Mouse (Mus musculus): ENCODE measurements around the gene Bex3. TPM values are rescaled to one million over a fixed set of nuclear protein-coding genes. Genes with fewer than 3 reads are reported as not detected.

The Bex3 gene
- polyA plus RNA-seq, 1 experiment = 90.1 TPM

- no peak for DNase-seq (ENCODE audit: low spot score)
Measured at GRCm38 (mm10) chrX:136313792-136314564, 43.9 kb downstream of the Bex3 start.

DNA sequence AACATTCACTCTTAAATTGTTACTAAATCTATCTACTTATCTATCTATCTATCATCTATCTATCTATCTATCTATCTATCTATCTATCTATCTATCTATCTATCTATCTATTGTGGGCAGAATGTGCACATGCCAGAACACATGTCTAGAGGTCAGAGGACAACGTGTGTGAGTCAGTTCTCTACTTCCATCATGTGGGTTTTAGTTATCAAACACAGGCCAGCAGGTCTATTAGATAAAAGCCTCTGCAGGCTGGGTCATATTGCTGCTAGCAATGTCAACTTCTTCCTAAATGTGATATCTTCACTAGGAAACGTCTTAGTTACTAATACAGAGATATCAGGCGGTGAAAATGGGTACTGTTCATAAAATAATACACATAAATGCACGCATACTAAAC lies 49.9 kb downstream of the Bex3 start:
- DNase-seq (ENCODE audit: low spot score) = no peak

Other genes starting within 250 kb of the Bex3 start
- 0.99 and 1.3 TPM in 2 replicates for gene Arxes1, start 236.9 kb upstream of the Bex3 start, polyA plus RNA-seq (2012; rRNA removed)
- 1.2 and 1.4 TPM in 2 replicates for gene Bex2, start 202.0 kb upstream of the Bex3 start, polyA plus RNA-seq (2012; rRNA removed)
- gene Nxf3, start 185.0 kb upstream of the Bex3 start, polyA plus RNA-seq (2012; rRNA removed) = 0.04 and 0.08 TPM in 2 replicates
- gene Bex4, start 131.3 kb upstream of the Bex3 start, polyA plus RNA-seq (2012; rRNA removed) = 4.7 and 6.3 TPM in 2 replicates
- 70.1 and 78.1 TPM in 2 replicates for gene Tceal8, start 97.9 kb upstream of the Bex3 start, polyA plus RNA-seq (2012; rRNA removed)
- gene Tceal5, start 66.4 kb upstream of the Bex3 start, polyA plus RNA-seq (2012; rRNA removed) = 4.2 and 4.3 TPM in 2 replicates
- gene Tceal7, start 55.5 kb upstream of the Bex3 start, polyA plus RNA-seq (2012; rRNA removed) = not detected in 2 replicates
- 1.8 and 2.8 TPM in 2 replicates for gene Bex1, start 54.7 kb upstream of the Bex3 start, polyA plus RNA-seq (2012; rRNA removed)
- 165 TPM in 2 replicates for gene Tceal9, start 25.2 kb upstream of the Bex3 start, polyA plus RNA-seq (2012; rRNA removed)
- gene Kir3dl1, start 247.7 kb downstream of the Bex3 start, polyA plus RNA-seq (2012; rRNA removed) = not detected in 2 replicates